Mouse (Mus musculus) heart, postnatal 0 days (tissue): ENCODE measurements around the gene Fubp1. TPM values are rescaled to one million over a fixed set of nuclear protein-coding genes. Genes with fewer than 3 reads are reported as not detected.
A peak's percentile ranks its signal among the peaks of the same experiment; 100 is the strongest.

ENCODE experiments used
- ATAC-seq: fragments of 200-750 bp; cut with Nextera tagmentation; 2 replicates; pipeline ENCODE4 v1.8.0; 2017; ENCODE audit warnings: low read depth, moderate number of reproducible peaks, moderate library complexity; ENCODE audit not compliant: insufficient read depth
- DNase-seq: peaks from one replicate; pipeline ENCODE4 v3.0.0-alpha.2; 2016; ENCODE audit warnings: low spot score
- H3K27ac ChIP-seq: fragments of 300-500 bp; sonication (generic); 2 replicates; pipeline ENCODE4 v1.5.1; 2014; ENCODE audit warnings: low read depth, mild to moderate bottlenecking
- H3K27me3 ChIP-seq: fragments of 300-500 bp; sonication (generic); 2 replicates; pipeline ENCODE4 v1.6.1; 2014; ENCODE audit warnings: low read length, mixed read lengths; ENCODE audit not compliant: control insufficient read depth, insufficient read depth
- H3K36me3 ChIP-seq: fragments of 300-500 bp; sonication (generic); replicated peaks from 2 replicates; pipeline ENCODE4 v1.6.1; 2014; ENCODE audit warnings: low read length, mixed read lengths; ENCODE audit not compliant: control insufficient read depth, insufficient read depth
- H3K4me1 ChIP-seq: fragments of 300-500 bp; sonication (generic); 2 replicates; pipeline ENCODE4 v1.6.1; 2014; ENCODE audit warnings: antibody characterized with exemption; ENCODE audit not compliant: control insufficient read depth, insufficient read depth
- H3K4me2 ChIP-seq: fragments of 300-500 bp; sonication (generic); 2 replicates; pipeline ENCODE4 v1.6.1; 2014; ENCODE audit warnings: low read depth, mild to moderate bottlenecking, low read length, moderate library complexity
- H3K4me3 ChIP-seq: fragments of 300-500 bp; sonication (generic); 2 replicates; pipeline ENCODE4 v1.5.1; 2014; ENCODE audit warnings: low read depth, low read length
- H3K9ac ChIP-seq: fragments of 300-500 bp; sonication (generic); replicated peaks from 2 replicates; pipeline ENCODE4 v1.6.1; 2014; ENCODE audit warnings: low read depth, low read length, mixed read lengths
- H3K9me3 ChIP-seq: fragments of 300-500 bp; sonication (generic); replicated peaks from 2 replicates; pipeline ENCODE4 v1.6.1; 2016; ENCODE audit warnings: low read length; ENCODE audit not compliant: control insufficient read depth
- CTCF ChIP-seq: IDR thresholded peaks from 2 replicates; pipeline ENCODE4 v1.5.1; 2016; ENCODE audit warnings: antibody characterized with exemption, control low read depth, low read depth
- EP300 ChIP-seq: IDR thresholded peaks from 2 replicates; pipeline ENCODE4 v1.6.1; 2016; ENCODE audit warnings: antibody characterized with exemption, low read depth
- WGBS: fragments of 180-500 bp; shearing (Covaris S2); extraction: QIAGEN DNeasy Blood & Tissue Kit; methylation state at CpG from one replicate; pipeline ENCODE4 v1.1.7; 2014; 5-methylcytosine and 5-hydroxymethylcytosine counted together
- polyA plus RNA-seq: library from polyadenylated mRNA; unstranded; fragments of >200 nt; fragmentation: Nextera tagmentation; extraction: Ambion mirVana; gene quantifications from 2 replicates; pipeline ENCODE4 v1.2.1, GENCODE M21; 2015
- total RNA-seq: library from RNA; depleted of rRNA; stranded (reverse); fragments of >200 nt; gene quantifications from 2 replicates; pipeline ENCODE4 v1.2.3, GENCODE M21; 2014; ENCODE audit warnings: low replicate concordance

Gene Fubp1
- total and polyA plus RNA-seq, 2 experiments from 2014 or later = 71.2 to 72.9 TPM

GRCm38 (mm10) chr3:152268099-152268498 lies 57.9 kb downstream of the Fubp1 start:
- Histone ChIP-seq H3K27ac (no peak overlapping the region), H3K4me2 (no peak overlapping the region), H3K9ac (no peak overlapping the region), H3K4me3 (no peak overlapping the region), H3K4me1 (peaks cover 11% of the 10 kb centered on the region), H3K36me3 (no peaks in the 10 kb centered on the region), H3K27me3 (no peaks in the 10 kb centered on the region), H3K9me3 (no peaks in the 10 kb centered on the region)
- WGBS = 88% methylated on average over 14 of the region's 14 CpGs
- DNase-seq = no peak
- no peak for ATAC-seq
- TF ChIP-seq CTCF (no peak), EP300 (no peak)

DNA sequence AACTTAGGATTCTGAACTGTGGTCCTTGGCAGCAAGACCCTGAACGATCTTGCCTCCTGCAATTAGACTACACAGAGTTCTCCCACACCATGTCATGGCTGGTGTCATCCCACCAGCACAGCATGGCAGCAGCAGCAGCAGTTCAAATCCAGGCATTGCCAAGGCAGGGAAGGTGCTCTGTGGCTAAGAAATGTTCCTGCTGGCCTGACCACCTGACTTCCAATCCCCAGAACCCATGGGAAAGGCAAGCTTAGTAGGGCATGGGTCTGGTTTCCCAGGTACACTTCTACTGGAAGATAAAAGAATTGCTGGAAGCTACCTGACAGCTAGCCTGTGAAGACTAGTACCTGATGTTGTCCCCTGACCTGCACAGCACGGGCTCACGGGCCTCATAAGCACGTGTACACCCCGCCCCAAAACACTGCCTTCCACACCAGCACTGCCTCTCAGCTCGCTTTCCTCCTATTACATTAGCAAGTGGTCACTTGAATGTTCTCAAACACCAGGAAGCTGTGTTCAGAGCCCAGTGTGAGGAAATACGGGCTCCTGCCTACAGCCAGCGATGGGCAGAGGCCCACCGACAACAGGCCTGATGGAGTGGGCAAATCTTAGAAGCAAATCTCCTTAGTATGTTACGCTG lies 61.0 kb downstream of the Fubp1 start:
- TF ChIP-seq CTCF (no peak), EP300 (no peak)
- ATAC-seq = no peak
- 83% methylated on average over 10 of the region's 10 CpGs for WGBS

GRCm38 (mm10) chr3:152271876-152272275 lies 61.7 kb downstream of the Fubp1 start:
- ATAC-seq (no peak), DNase-seq (no peak)
- H3K4me3 ChIP-seq = no peak overlapping the region
- H3K4me2 ChIP-seq = no peak overlapping the region
- 0 out of 2 replicates have a peak, but pooled peaks cover 4% of the 10 kb centered on the region for H3K36me3 ChIP-seq
- TF ChIP-seq EP300 (no peak), CTCF (no peak)
- H3K27me3 ChIP-seq = no peaks in the 10 kb centered on the region
- no peaks in the 10 kb centered on the region for H3K9me3 ChIP-seq
- H3K9ac ChIP-seq = no peak overlapping the region
- H3K4me1 ChIP-seq = peaks cover 7% of the 10 kb centered on the region; the same call in 1 of the 2 replicates
- WGBS = 69% methylated on average over 6 of the region's 6 CpGs
- no peak overlapping the region for H3K27ac ChIP-seq

More for the DNA sequence above, 61.0 kb downstream of the Fubp1 start:
- no peak overlapping the region for H3K9ac ChIP-seq
- no peak overlapping the region for H3K4me2 ChIP-seq
- no peak overlapping the region for H3K27ac ChIP-seq
- H3K36me3 ChIP-seq = 0 out of 2 replicates have a peak, but pooled peaks cover 3% of the 10 kb centered on the region
- DNase-seq = no peak
- no peak overlapping the region for H3K4me3 ChIP-seq
- H3K9me3 ChIP-seq = no peaks in the 10 kb centered on the region
- H3K27me3 ChIP-seq = no peaks in the 10 kb centered on the region
- H3K4me1 ChIP-seq = peaks cover 11% of the 10 kb centered on the region

GRCm38 (mm10) chr3:152272974-152273685 lies 62.9 kb downstream of the Fubp1 start:
- no peak for DNase-seq

GRCm38 (mm10) chr3:152275008-152275407 lies 64.8 kb downstream of the Fubp1 start:
- Histone ChIP-seq H3K9ac (no peak overlapping the region), H3K4me2 (no peak overlapping the region), H3K9me3 (no peaks in the 10 kb centered on the region), H3K4me3 (no peak overlapping the region), H3K27ac (no peak overlapping the region), H3K36me3 (0 out of 2 replicates have a peak, but pooled peaks cover 4% of the 10 kb centered on the region), H3K4me1 (peaks cover 7% of the 10 kb centered on the region; the same call in 1 of the 2 replicates), H3K27me3 (no peaks in the 10 kb centered on the region)
- ATAC-seq = no peak
- TF ChIP-seq EP300 (no peak), CTCF (no peak)
- peak; percentile 2 for DNase-seq
- WGBS = 83% methylated on average over 8 of the region's 8 CpGs

More at GRCm38 (mm10) chr3:152272974-152273685, 62.9 kb downstream of the Fubp1 start:
- Histone ChIP-seq H3K36me3 (0 out of 2 replicates have a peak, but pooled peaks cover 4% of the 10 kb centered on the region), H3K4me3 (no peak overlapping the region), H3K27ac (peak overlapping the region; percentile 70), H3K4me1 (peaks cover 7% of the 10 kb centered on the region; the same call in 1 of the 2 replicates), H3K27me3 (no peaks in the 10 kb centered on the region), H3K4me2 (no peak overlapping the region), H3K9ac (no peak overlapping the region), H3K9me3 (no peaks in the 10 kb centered on the region)
- WGBS = 55% methylated on average over 20 of the region's 20 CpGs
- TF ChIP-seq EP300 (no peak), CTCF (no peak)
- ATAC-seq = peak; percentile 61
